21 mouse cellular contexts compared by ENCODE assay signal in the genomic region with DNA sequence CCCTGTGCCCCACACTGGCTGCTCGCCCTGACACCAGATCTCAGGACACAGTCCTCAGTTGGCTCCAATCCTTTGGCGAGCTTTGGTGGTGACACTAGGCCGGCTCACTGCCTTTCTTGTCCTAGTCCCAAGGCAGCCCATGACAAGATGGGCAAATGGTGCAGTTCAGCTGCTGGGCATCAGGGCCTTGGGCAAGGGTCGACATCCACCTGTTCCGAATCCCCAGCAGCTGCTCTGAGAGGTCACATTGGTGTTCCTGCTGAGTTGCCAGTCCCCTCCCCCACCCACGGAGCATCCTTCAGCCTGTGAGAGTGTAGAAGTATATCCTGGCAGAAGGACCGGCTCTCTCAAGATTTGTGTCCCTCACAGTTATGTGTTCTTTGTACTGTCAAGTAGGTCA. TPM values are rescaled to one million over a fixed set of nuclear protein-coding genes. Genes with fewer than 3 reads are reported as not detected.
"Had no signal": no experiment of that assay in that cellular context is flagged by ENCODE, and none has a peak within 500 bp of the region (broad histone marks: within the 10 kb centered on the region; RNA-seq: fewer than 3 reads in every experiment).

No protein-coding gene starts in this region.

- H3K9ac ChIP-seq: kidney, embryonic 15.5 days; limb, embryonic 15.5 days; neural tube, embryonic 12.5 days; neural tube, embryonic 15.5 days had no signal

- DNase-seq: kidney, adult 8-10 months; kidney, postnatal 10 days; kidney, postnatal 36 days; lung, adult 2 months; lung, postnatal 14 days; lung, postnatal 4 days; midbrain, embryonic 14.5 days; right cerebral cortex, adult 18-20 months; right cerebral cortex, postnatal 14 days; right cerebral cortex, postnatal 4 days; thymus, adult 2 months; thymus, postnatal 14 days; thymus, postnatal 4 days had no signal

- H3K4me1 ChIP-seq: kidney, embryonic 15.5 days; limb, embryonic 15.5 days; neural tube, embryonic 12.5 days; neural tube, embryonic 15.5 days had no signal

- H3K4me2 ChIP-seq: kidney, embryonic 15.5 days; limb, embryonic 15.5 days; liver, embryonic 11.5 days; midbrain, embryonic 11.5 days; neural tube, embryonic 12.5 days; neural tube, embryonic 15.5 days had no signal

- H3K27me3 ChIP-seq: kidney, embryonic 15.5 days; limb, embryonic 15.5 days; neural tube, embryonic 12.5 days; neural tube, embryonic 15.5 days had no signal

- H3K9me3 ChIP-seq: kidney, embryonic 15.5 days; limb, embryonic 15.5 days; neural tube, embryonic 12.5 days; neural tube, embryonic 15.5 days had no signal

- H3K4me3 ChIP-seq: kidney, embryonic 15.5 days; limb, embryonic 15.5 days; neural tube, embryonic 12.5 days; neural tube, embryonic 15.5 days had no signal

- H3K27ac ChIP-seq: kidney, embryonic 15.5 days; limb, embryonic 15.5 days; neural tube, embryonic 12.5 days; neural tube, embryonic 15.5 days; stomach, postnatal 0 days had no signal

RNA-seq across cellular contexts. Expression of gene Creb3l3, which starts 22.0 kb away (rescaled TPM):
- total RNA-seq: megakaryocyte-erythroid progenitor cell, adult 5-6 weeks had no signal
